Mouse (Mus musculus) midbrain, embryonic 12.5 days (tissue): ENCODE measurements around the gene Usp47. TPM values are rescaled to one million over a fixed set of nuclear protein-coding genes. Genes with fewer than 3 reads are reported as not detected.

Experiments used
- ATAC-seq: fragments of 200-750 bp; cut with Nextera tagmentation; 2 replicates; pipeline ENCODE4 v1.8.0; 2017; ENCODE audit warnings: low read depth, moderate TSS enrichment, moderate library complexity; ENCODE audit not compliant: low FRiP score
- H3K27ac ChIP-seq: fragments of 300-500 bp; sonication (generic); replicated peaks from 2 replicates; pipeline ENCODE4 v1.5.1; 2016; ENCODE audit warnings: mild to moderate bottlenecking
- H3K27me3 ChIP-seq: fragments of 300-500 bp; sonication (generic); 2 replicates; pipeline ENCODE4 v1.6.1; 2016; ENCODE audit warnings: mild to moderate bottlenecking
- H3K36me3 ChIP-seq: fragments of 300-500 bp; sonication (generic); 2 replicates; pipeline ENCODE4 v1.6.1; 2016
- H3K4me1 ChIP-seq: fragments of 300-500 bp; sonication (generic); 2 replicates; pipeline ENCODE4 v1.6.1; 2016
- H3K4me2 ChIP-seq: fragments of 300-500 bp; sonication (generic); replicated peaks from 2 replicates; pipeline ENCODE4 v1.6.1; 2016; ENCODE audit warnings: mild to moderate bottlenecking, moderate library complexity
- H3K4me3 ChIP-seq: fragments of 300-500 bp; sonication (generic); 2 replicates; pipeline ENCODE4 v1.5.1; 2016; ENCODE audit warnings: mild to moderate bottlenecking
- H3K9ac ChIP-seq: fragments of 300-500 bp; sonication (generic); replicated peaks from 2 replicates; pipeline ENCODE4 v1.6.1; 2016; ENCODE audit warnings: mild to moderate bottlenecking, moderate library complexity
- H3K9me3 ChIP-seq: fragments of 300-500 bp; sonication (generic); 2 replicates; pipeline ENCODE4 v1.6.1; 2016; ENCODE audit warnings: mild to moderate bottlenecking
- WGBS: fragments of 180-500 bp; shearing (Covaris S2); methylation state at CpG from one replicate; pipeline ENCODE4 v1.1.7; 2016; 5-methylcytosine and 5-hydroxymethylcytosine counted together
- polyA plus RNA-seq: library from polyadenylated mRNA; unstranded; fragments of >200 nt; fragmentation: Nextera tagmentation; extraction: Ambion mirVana; gene quantifications from 2 replicates; pipeline ENCODE4 v1.2.1, GENCODE M21; 2016

Usp47 gene
- 105 and 113 TPM in 2 replicates for polyA plus RNA-seq

- Histone ChIP-seq H3K9ac (peak within 1 kb of the TSS; percentile 98), H3K4me1 (peaks cover 39% of the 10 kb centered on the region), H3K9me3 (no peaks in the 10 kb centered on the region), H3K27me3 (no peaks in the 10 kb centered on the region; the same call in 1 of the 2 replicates), H3K36me3 (no peaks in the 10 kb centered on the region), H3K4me3 (peak within 1 kb of the TSS; percentile 90), H3K27ac (peak within 1 kb of the TSS; percentile 98), H3K4me2 (peak within 1 kb of the TSS; percentile 83)
- peak; percentile 97 for ATAC-seq
- WGBS = under 1% methylated on average over 48 of the region's 54 CpGs
Measured at GRCm38 (mm10) chr7:112023150-112023600, at the start of gene Usp47. Gene Usp47, plus strand, starts transcription at chr7:112023504.

DNA sequence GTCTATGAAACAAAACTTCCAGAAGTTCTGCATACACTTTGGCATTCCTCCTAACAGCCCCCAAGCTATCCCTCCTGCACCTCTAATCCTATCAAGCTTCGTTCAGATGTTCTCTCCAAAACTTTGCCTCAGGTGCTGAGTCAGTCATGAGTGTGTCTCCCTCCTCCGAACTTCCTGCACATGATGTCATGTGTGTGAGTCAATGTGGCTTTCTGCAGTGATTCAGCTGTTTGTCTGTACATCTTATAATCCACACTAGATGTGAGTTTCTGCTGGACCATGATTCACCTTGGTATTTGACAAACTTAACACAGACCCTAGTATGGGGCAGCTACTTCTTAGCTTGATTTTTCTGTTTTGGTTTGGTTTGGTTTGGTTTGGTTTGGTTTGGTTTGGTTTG lies 46.9 kb upstream of the Usp47 start:
- no peak for ATAC-seq
- WGBS = 85% methylated on average over 2 of the region's 2 CpGs
- no peak overlapping the region for H3K4me3 ChIP-seq

DNA sequence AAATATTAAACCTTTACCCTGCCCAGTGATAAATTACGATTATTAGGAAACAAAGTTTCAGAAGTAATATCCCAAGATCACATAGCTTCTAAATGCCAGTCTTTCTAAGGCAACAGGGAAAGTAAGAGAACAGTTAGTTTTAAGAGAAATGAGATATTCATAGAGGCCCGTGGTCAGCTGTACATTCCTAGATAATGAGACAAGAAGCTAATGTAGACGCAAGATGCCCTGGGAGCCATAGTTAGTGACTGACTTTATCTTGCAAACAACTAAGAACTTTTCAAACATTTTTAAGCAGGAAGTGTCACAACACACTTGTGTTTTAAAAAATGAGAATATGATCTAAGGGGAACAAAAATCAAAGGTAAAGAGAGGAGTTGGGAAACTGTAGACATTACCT lies 45.4 kb upstream of the Usp47 start:
- H3K27ac ChIP-seq = no peak overlapping the region
- no peak overlapping the region for H3K9ac ChIP-seq
- no peaks in the 10 kb centered on the region for H3K36me3 ChIP-seq
- 96% methylated on average over 3 of the region's 3 CpGs for WGBS
- ATAC-seq = no peak
- no peak overlapping the region for H3K4me3 ChIP-seq
- no peaks in the 10 kb centered on the region for H3K4me1 ChIP-seq
- no peaks in the 10 kb centered on the region for H3K9me3 ChIP-seq
- H3K27me3 ChIP-seq = no peaks in the 10 kb centered on the region
- H3K4me2 ChIP-seq = no peak overlapping the region

More for the DNA sequence above, 46.9 kb upstream of the Usp47 start:
- no peaks in the 10 kb centered on the region for H3K27me3 ChIP-seq
- H3K4me2 ChIP-seq = no peak overlapping the region
- no peaks in the 10 kb centered on the region for H3K36me3 ChIP-seq
- H3K4me1 ChIP-seq = no peaks in the 10 kb centered on the region
- H3K9me3 ChIP-seq = no peaks in the 10 kb centered on the region
- H3K9ac ChIP-seq = no peak overlapping the region
- no peak overlapping the region for H3K27ac ChIP-seq

DNA sequence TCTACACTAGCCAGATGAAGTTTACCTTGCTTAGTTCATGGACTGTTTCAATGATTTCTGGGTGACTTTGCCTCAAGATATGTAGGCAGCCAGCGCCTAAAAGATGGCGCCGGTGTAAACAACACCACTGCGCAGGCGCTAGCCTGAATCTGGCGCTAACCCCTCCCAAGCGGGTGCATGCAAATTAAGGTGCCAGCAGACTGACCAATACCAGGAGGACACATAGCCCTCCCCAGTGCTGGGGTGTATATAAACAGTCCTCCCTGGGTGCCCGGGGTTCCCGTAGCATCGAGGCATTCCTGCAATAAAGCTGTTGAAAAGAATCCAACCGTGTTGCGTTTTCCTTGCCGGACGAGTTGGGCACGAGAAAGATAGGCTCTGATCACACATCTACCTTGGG lies 41.0 kb upstream of the Usp47 start:
- no peaks in the 10 kb centered on the region for H3K27me3 ChIP-seq
- H3K9me3 ChIP-seq = no peaks in the 10 kb centered on the region
- H3K36me3 ChIP-seq = no peaks in the 10 kb centered on the region
- WGBS = 96% methylated on average over 15 of the region's 15 CpGs
- no peak overlapping the region for H3K27ac ChIP-seq
- H3K9ac ChIP-seq = no peak overlapping the region
- no peaks in the 10 kb centered on the region for H3K4me1 ChIP-seq
- H3K4me3 ChIP-seq = no peak overlapping the region
- no peak overlapping the region for H3K4me2 ChIP-seq
- ATAC-seq = no peak

DNA sequence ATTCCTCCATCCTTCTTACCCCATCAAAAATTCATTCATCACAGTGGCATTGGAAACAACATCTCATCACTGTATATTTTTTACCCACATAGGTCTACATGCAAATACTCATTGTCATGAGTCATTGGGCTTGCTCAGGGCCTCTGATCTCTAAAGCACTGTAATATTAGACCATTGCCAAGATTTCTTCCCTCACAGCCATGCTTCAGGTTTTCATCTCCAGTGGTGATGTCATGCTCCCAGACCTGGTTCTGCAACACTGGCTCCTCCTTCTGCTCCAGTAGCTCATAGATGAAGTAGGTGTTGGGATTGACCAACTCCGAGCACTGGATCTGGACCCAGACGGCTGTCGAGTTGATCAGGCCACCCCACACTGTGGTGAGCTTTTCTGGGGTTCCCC lies 38.8 kb upstream of the Usp47 start:
- H3K4me3 ChIP-seq = no peak overlapping the region
- H3K36me3 ChIP-seq = no peaks in the 10 kb centered on the region
- no peak overlapping the region for H3K27ac ChIP-seq
- H3K27me3 ChIP-seq = no peaks in the 10 kb centered on the region
- no peaks in the 10 kb centered on the region for H3K4me1 ChIP-seq
- WGBS = 96% methylated on average over 3 of the region's 3 CpGs
- H3K9me3 ChIP-seq = no peaks in the 10 kb centered on the region
- no peak overlapping the region for H3K4me2 ChIP-seq
- no peak overlapping the region for H3K9ac ChIP-seq
- ATAC-seq = no peak

- WGBS = 89% methylated on average over 4 of the region's 4 CpGs
- H3K27ac ChIP-seq = no peak overlapping the region
- H3K4me3 ChIP-seq = no peak overlapping the region
- H3K36me3 ChIP-seq = no peaks in the 10 kb centered on the region
- H3K9me3 ChIP-seq = no peaks in the 10 kb centered on the region
- no peak overlapping the region for H3K9ac ChIP-seq
- no peak for ATAC-seq
- no peaks in the 10 kb centered on the region for H3K4me1 ChIP-seq
- no peak overlapping the region for H3K4me2 ChIP-seq
- no peaks in the 10 kb centered on the region for H3K27me3 ChIP-seq
Measured at GRCm38 (mm10) chr7:111985266-111985665, 38.0 kb upstream of the Usp47 start.

DNA sequence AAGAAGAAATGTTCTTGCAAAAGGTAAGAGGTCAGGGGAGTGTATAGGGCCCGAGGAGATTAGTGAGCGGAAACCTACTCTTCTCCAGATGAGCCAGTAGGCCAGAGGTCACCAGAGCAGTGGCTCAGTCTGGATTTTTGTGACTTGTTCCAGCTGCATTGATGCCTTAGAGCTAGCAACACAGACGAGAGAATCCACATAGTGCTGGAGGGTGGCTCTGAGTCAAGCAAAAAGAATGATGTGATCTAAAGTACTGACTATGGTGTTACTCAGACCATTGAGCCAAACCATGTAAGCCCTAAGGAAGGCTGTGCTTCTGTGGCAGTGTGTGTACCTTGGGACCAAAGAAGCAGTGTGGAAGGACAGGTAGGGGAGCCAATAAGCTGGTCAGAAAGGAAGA lies 36.4 kb upstream of the Usp47 start:
- WGBS = 75% methylated on average over 3 of the region's 3 CpGs
- no peak overlapping the region for H3K9ac ChIP-seq
- H3K4me2 ChIP-seq = no peak overlapping the region
- H3K9me3 ChIP-seq = no peaks in the 10 kb centered on the region
- H3K4me1 ChIP-seq = no peaks in the 10 kb centered on the region
- no peak overlapping the region for H3K4me3 ChIP-seq
- no peak overlapping the region for H3K27ac ChIP-seq
- no peaks in the 10 kb centered on the region for H3K27me3 ChIP-seq
- no peaks in the 10 kb centered on the region for H3K36me3 ChIP-seq
- no peak for ATAC-seq

DNA sequence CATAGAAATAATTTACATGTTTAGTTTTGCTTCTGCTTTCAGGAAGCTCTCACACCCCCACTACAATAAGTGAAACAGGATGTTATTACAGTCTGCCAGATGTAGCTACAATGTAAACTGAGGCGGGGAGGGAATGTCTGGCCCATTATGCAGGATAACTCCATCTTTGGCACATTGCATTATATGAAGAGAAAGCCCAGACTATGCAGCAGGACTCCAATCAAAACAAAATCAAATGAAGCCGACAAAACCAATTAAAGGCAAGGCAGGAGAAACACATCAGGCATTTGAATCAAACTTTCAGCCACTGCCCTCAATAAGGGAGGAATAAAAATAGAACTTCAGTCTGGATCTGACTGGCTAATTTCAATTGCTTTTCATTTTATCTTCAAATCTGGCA lies 25.9 kb upstream of the Usp47 start:
- Histone ChIP-seq H3K9me3 (no peaks in the 10 kb centered on the region), H3K9ac (no peak overlapping the region), H3K27ac (no peak overlapping the region), H3K36me3 (no peaks in the 10 kb centered on the region), H3K4me3 (no peak overlapping the region), H3K4me1 (no peaks in the 10 kb centered on the region), H3K27me3 (no peaks in the 10 kb centered on the region), H3K4me2 (no peak overlapping the region)
- WGBS = 87% methylated on average over 2 of the region's 2 CpGs
- no peak for ATAC-seq

DNA sequence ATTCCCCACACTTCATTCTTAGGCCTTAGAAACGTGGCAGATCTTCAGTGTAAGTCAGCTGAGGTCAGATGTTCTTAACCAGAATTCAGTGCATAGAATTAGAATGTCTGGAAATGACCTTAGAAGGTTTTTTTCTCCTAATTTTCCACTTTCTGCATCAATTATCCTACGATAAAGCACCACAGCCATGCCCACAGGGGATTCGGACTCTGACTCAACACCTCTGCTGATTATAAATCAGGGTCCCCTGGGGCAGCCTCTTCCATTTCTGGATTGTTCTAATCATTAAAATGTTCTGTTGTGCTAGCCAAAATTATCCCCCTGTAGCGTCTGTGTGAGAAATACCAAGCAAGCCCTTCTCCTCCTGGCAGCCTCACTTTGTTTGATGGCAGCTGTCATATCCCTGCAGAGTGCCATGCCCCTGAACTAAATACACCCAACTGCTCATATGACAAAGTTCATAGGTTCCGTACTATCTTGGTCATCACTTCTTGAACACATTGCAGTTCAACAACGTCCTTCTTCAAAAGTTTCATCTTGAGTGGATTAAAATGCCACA lies 24.8 kb upstream of the Usp47 start:
- H3K27me3 ChIP-seq = no peaks in the 10 kb centered on the region
- H3K36me3 ChIP-seq = no peaks in the 10 kb centered on the region
- WGBS = 65% methylated on average over 6 of the region's 6 CpGs
- no peak overlapping the region for H3K4me3 ChIP-seq
- no peak for ATAC-seq
- no peak overlapping the region for H3K4me2 ChIP-seq
- no peaks in the 10 kb centered on the region for H3K4me1 ChIP-seq
- no peaks in the 10 kb centered on the region for H3K9me3 ChIP-seq
- no peak overlapping the region for H3K9ac ChIP-seq
- H3K27ac ChIP-seq = no peak overlapping the region

- ATAC-seq = no peak
- Histone ChIP-seq H3K4me2 (no peak overlapping the region), H3K4me3 (no peak overlapping the region), H3K36me3 (no peaks in the 10 kb centered on the region), H3K27me3 (no peaks in the 10 kb centered on the region), H3K4me1 (no peaks in the 10 kb centered on the region), H3K27ac (no peak overlapping the region), H3K9me3 (no peaks in the 10 kb centered on the region), H3K9ac (no peak overlapping the region)
Measured at GRCm38 (mm10) chr7:111999376-111999775, 23.9 kb upstream of the Usp47 start.

- ATAC-seq = no peak
- no peak overlapping the region for H3K27ac ChIP-seq
- no peaks in the 10 kb centered on the region for H3K4me1 ChIP-seq
- no peak overlapping the region for H3K9ac ChIP-seq
- WGBS = 72% methylated on average over 1 of the region's 1 CpGs
- H3K36me3 ChIP-seq = no peaks in the 10 kb centered on the region
- no peaks in the 10 kb centered on the region for H3K27me3 ChIP-seq
- H3K4me2 ChIP-seq = no peak overlapping the region
- no peaks in the 10 kb centered on the region for H3K9me3 ChIP-seq
- no peak overlapping the region for H3K4me3 ChIP-seq
Measured at GRCm38 (mm10) chr7:112000166-112000565, 23.1 kb upstream of the Usp47 start.

DNA sequence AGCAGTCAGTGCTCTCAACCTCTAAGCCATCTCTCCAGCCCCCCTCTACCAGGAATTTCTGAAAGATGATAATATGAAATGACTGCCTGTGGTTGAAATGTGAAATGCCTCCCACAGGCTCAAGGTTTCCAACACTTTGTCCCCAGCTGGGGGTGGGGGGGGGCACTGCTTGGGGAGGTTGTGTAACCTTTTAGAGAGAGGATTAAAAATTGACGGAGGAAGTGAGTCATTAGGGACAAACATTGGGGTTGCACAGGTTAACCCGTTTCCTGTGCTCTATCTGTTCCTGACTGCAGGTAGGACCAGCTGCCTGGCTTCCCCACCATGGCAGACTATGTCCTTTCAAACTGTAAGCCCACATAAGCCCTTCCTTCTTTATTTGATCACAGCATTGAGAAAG lies 12.8 kb upstream of the Usp47 start:
- Histone ChIP-seq H3K4me3 (no peak overlapping the region), H3K4me1 (no peaks in the 10 kb centered on the region), H3K27me3 (no peaks in the 10 kb centered on the region; the same call in 1 of the 2 replicates), H3K27ac (no peak overlapping the region), H3K9me3 (no peaks in the 10 kb centered on the region), H3K4me2 (no peak overlapping the region), H3K36me3 (no peaks in the 10 kb centered on the region), H3K9ac (no peak overlapping the region)
- ATAC-seq = no peak
- WGBS = 68% methylated on average over 2 of the region's 2 CpGs

DNA sequence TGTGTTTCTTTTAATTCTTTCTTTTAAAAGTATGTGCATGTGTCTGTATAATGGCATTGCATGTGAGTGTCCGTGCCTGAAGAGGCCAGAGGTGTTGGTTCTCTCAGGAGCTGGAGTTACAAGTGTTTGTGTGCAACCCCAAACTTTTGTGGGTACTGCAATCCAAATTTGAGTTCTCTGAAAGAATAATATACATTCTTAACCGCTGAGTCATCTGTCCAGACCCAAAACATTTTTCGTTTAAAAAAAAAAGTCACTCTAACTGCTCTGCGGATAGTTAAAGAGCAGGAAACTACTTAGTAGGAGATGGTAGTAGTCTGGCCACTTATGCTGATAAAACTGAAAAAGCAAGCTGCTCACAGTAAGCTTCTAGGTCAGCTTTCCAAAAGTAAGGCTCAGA lies 12.3 kb upstream of the Usp47 start:
- Histone ChIP-seq H3K4me1 (no peaks in the 10 kb centered on the region), H3K4me3 (no peak overlapping the region), H3K9me3 (no peaks in the 10 kb centered on the region), H3K36me3 (no peaks in the 10 kb centered on the region), H3K27ac (no peak overlapping the region), H3K4me2 (no peak overlapping the region), H3K9ac (no peak overlapping the region), H3K27me3 (no peaks in the 10 kb centered on the region; the same call in 1 of the 2 replicates)
- ATAC-seq = no peak
- WGBS = 87% methylated on average over 4 of the region's 4 CpGs
